Mouse (Mus musculus): ENCODE results near the gene Tns3.

Gene Tns3

GRCm38 (mm10) chr11:8468161-8469091 lies 195.9 kb downstream of the Tns3 start:
- DNase-seq = peak; percentile 87

- no peak for DNase-seq
These were observed 196.8 kb downstream of the Tns3 start for GRCm38 (mm10) chr11:8467403-8468160.

DNA sequence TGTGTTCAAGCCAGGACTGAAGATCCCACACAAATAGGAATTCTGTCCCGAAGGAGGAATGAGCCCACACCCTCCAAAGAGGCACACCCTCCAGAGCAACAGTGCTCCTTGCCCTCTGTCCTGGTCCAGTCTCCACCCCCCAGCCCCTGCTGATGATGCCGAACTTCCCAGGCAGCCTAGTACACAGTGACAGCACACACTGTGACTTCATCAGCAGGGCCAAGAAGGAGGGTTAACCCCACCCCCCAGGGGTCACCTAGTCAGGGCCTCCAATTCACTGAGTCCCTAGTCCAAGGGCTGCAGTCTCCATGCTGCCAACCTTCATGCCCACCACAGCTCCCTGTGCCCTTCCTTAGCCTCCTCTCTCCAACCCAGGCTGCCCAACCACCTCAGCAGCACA lies 200.5 kb downstream of the Tns3 start:
- DNase-seq = no peak

DNA sequence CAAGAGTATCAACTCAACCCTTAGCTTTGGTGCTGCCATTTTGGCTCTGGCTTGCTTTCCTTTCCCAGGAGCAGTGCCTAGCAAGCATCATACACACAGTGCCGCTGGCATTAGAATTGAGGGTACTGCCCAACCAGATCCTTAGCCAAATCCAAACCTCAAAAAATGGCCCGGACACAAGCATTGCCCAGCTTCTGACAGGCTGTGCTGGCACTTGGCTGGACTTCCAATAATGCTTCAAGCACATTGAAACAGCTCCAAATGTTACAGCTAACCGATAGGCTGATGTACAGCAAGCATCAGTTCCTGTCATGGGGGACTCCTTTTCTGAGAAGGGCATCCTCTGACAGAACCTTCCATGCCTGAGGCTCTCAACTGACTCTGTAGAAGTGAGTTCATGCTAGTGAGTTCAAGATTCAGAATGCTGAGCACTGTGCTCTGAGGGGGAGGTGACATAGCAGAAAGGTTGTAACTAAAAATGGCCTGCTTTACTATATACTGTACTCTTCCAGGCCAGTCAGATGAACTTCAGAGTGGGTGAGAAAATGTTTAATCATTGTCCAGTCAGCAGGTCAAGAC lies 201.4 kb downstream of the Tns3 start:
- no peak for DNase-seq

- DNase-seq = no peak
These were observed 203.5 kb downstream of the Tns3 start for GRCm38 (mm10) chr11:8460835-8461234.

DNA sequence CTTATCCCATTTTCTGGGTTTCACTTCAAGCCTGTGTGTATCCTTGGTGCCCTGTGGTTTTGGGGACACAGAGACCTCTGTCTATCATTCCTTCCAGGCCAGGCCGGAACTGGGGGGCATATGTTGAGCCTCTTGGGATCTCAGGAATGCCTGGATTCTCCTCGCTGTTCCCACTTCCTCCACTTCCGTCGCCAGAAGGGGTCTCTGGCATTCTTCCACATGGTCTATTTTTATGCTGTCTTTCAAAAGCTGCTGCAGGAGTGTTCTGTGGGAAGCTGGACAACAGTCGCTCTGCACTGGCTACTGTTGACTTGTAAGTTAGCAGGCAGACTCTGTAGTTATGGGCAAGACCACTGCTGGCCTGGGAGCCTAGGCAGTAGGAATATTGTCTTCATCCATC lies 206.4 kb downstream of the Tns3 start:
- peak; percentile 77 for DNase-seq

DNA sequence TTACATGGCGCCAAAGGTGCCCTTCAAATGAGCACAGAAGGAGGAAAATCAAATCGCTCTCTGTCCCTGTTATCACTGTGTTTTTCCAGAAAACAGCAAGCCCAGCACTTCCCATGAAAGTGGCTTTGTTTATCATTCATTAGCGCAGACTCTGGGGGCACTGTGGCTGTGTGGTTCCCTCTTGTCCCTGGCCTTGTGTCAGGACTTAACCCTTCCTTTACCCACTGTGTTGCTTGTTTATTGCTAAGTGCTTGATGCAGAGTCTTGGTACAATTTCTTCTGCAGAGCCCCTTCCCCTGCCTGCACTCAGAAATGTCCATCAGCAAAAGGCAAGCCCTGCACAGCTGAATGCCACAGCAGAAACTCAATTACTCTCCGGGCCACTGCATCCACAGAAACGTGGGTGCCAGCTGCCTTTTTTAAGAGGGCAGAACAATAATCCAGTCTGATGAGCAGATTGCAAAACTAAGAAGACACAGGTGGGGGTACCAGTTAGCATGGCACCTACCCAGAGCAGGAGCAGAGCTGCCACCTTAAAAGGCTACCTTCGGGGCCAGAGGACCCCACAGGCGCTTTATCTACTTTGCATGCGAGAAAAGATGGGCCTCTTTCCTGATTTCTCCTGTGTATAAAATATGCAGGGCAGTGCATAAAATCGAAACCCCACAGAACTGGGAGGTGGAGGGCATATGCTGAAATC lies 207.6 kb downstream of the Tns3 start:
- peak; percentile 36 for DNase-seq

DNA sequence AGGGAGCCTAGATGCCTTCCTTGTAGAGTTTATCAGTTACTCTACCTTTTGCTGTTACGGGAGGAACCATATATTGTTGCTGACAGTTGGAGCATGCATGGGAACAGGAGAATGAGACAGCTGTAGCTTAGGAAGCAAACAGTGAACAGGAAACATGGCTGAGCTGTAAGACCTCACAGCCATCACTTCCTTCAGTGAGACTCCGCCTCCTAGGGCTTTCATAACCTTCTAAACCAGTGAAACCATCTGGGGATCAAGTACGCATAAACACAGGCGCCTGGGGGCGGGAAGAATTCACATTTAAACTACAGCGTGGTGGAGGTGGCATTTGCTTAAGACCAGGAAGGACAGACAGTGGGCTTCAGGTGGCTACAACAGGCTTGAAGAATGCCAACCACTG lies 208.7 kb downstream of the Tns3 start:
- no peak for DNase-seq

- no peak for DNase-seq
These were observed 211.1 kb downstream of the Tns3 start for GRCm38 (mm10) chr11:8453252-8453651.

DNA sequence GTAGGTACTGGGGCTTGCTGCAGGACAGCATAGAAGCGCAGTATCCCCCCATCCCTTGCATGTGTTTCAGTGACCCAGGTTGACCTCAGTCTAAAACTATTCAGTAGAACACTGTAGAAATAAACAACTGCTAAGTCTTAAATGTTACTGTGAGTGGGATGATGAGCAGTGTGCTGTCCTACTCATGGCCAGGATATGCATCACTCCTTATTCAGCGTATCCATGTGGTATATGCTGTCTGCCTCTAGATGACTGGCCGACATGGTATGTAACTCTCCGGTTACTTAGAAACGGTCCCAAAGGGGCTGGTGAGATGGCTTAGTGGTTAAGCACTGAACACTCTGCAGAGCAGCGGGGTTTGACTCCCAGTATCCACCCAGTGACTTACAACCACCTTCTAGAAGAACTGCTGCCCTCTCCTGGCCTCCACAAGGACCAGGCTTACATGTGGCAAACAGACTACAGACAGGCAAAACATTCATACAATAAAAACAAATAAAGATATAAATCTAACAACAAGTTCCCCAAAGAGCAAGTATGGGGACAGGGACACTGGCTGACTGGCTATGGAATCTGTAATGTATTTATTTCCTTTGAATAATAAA lies 212.6 kb downstream of the Tns3 start:
- no peak for DNase-seq

GRCm38 (mm10) chr11:8450540-8450939 lies 213.8 kb downstream of the Tns3 start:
- DNase-seq = peak; percentile 44

GRCm38 (mm10) chr11:8445915-8446356 lies 218.4 kb downstream of the Tns3 start:
- peak; percentile 89 for DNase-seq

- DNase-seq = no peak
These were observed 219.4 kb downstream of the Tns3 start for GRCm38 (mm10) chr11:8444759-8445422.

DNA sequence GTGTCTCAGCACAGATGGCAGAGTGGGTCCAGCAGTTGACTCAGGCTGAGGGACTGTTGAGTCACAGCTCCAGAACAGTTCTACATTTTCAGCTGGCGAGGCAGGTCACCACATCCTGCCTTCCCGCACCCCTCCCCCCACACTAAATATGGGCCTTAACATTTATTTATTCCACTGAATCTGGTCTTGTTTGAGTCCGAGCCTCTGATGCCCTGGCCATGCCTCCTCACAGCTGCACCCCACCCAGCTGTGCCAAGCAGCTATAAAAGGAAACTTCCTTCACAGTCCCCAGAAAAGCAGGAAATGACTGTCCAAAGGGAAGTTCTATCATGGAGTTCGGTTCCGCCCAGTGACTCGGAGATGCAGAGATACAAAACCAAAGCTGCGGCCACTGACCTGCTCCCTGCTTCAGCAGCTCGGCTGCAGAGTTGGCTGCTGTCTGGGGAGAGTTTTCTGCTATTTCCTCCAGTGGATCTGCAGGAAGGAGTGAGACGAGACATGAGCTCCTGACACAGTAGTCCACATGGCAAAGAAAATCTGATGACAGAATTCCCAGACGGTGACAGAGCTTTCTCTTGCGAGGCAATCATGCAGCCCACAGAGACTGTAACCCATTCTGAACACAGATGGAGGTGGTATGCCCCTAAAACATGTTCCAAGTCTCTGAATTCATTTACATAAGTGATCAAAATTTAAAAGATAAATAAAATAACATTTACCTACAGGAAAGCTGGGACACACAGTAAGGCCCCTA lies 220.6 kb downstream of the Tns3 start:
- peak; percentile 53 for DNase-seq

- no peak for DNase-seq
These were observed 223.6 kb downstream of the Tns3 start for GRCm38 (mm10) chr11:8440706-8441105.

- DNase-seq = no peak
These were observed 224.1 kb downstream of the Tns3 start for GRCm38 (mm10) chr11:8440221-8440620.

- DNase-seq = no peak
These were observed 225.3 kb downstream of the Tns3 start for GRCm38 (mm10) chr11:8439035-8439434.

DNA sequence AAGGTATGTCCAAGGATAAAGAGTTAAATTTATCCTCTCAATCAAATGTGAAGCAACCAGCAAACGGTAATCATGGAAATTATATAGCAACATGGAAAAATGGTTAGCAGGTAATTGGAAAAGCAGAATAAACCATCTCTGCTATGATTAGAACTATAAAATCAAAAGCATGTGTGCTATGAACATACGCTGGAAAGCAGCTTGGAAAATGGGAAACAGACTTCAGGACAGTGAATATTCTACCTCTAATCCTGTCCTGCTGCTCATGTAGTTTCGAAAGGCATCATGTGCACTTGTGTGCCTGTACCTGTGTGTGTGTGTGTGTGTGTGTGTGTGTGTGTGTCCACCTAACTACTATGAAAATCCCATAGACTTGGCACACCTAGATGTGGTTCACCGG lies 226.1 kb downstream of the Tns3 start:
- DNase-seq = no peak

GRCm38 (mm10) chr11:8435101-8435500 lies 229.2 kb downstream of the Tns3 start:
- DNase-seq = no peak

DNA sequence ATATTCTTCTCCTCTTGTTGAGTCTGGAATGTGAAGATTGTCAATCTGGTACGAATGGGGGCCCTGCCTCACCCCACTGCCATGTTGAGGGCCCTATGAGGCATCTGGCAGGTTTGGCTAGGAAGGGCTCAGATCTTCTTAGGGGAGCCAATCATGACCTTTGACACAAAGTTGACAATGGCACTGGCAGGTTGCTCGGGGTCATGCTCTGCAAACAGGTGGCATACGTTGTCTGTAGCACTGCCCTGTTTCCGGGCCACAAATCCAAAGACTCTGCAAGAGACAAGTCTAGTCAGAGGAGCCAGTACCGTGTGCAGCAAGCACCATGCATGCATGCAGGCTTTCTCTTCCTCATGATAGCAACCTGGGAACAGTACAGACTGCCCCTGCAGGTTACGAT lies 230.0 kb downstream of the Tns3 start:
- no peak for DNase-seq

DNA sequence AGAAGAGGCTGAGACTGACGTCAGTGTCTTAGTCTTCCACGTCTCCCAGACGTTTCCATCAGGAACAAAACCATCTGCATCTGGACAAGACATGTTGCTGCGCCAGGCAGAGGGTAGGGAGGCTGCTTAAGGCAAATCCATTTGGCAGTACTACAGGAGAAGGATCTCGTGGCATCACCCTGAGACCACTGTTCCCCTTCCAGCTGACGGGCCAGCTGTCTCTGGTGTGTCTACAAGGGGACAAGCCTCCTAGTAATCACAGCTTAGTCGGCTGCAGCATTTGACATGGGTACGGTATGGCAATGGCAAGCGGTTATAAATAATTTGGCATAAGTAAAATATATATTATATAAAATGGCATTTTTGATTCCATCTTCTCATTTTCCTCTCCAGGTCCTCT lies 230.9 kb downstream of the Tns3 start:
- no peak for DNase-seq

Data from kidney, postnatal 14 days (tissue).